Mouse (Mus musculus): ENCODE measurements around the gene Defb20. TPM values are rescaled to one million over a fixed set of nuclear protein-coding genes. Genes with fewer than 3 reads are reported as not detected.

Gene Defb20
- total RNA-seq, 1 experiment, result not detected

DNA sequence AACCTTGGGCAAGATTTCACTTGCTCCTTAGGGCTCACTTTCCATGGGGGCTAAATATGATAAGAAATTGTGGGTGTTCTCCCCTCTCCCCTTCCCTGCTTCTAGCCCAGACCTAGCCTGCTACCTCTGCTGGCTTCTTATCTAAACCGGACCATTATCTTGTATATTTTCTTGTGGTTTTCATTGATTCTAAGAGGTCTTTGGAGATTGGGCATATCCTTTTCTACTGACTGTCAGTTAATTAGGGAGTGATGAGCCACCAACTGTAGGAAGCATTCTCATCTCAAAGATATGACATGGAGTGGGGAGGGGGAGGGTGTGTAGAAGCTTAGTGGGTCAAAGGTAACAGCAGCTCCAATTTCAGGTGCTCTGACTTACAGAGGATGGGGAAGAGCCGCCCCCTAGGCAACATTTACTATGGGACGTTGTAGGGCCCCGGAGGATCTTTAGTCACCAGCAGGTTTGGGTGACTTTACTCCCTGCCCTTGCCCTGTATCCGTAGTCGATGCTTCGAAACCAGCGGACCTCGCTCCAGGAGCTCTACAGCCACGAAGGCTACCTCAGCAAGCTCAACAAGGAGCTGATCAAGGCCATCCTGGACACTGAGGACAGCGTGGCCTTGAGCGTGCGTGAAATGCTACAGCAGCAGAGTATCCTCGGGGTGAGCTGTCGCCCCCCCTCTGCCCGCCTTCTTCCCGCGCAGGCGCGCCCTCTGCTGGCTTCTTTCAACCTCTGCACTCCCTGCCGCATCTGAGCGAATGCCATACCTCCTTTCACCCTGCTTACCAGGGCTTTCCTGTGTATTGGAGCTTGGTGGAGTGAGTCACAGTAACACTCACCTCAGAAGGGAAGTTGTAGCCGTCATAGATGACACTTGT is 39.6 kb upstream of the Defb20 start:
- TF ChIP-seq CHD2 (IDR thresholded peaks at IDR 0.05; ENCODE audit: low read depth, low read length) (no peak), ZC3H11A (IDR thresholded peaks at IDR 0.05; ENCODE audit: borderline replicate concordance, low read depth, low read length) (0 out of 2 replicates have a peak, but pooled peaks have one; percentile 30)
- Histone ChIP-seq H3K4me3 (ENCODE audit: insufficient read depth in 1 of 2, low read depth in 1 of 2, low read length in 2 of 2, poor library complexity in 1 of 2, severe bottlenecking in 1 of 2) (peak overlapping the region; percentile 39 to 43; a peak in 3 of 4 replicates), H3K27ac (ENCODE audit: insufficient read depth, low read depth, low read length, poor library complexity, severe bottlenecking) (no peak overlapping the region), H3K36me3 (ENCODE audit: control insufficient read depth, insufficient read depth, low read length, poor library complexity, severe bottlenecking) (no peaks in the 10 kb centered on the region), H3K9ac (ENCODE audit: insufficient read depth, low read depth, low read length, poor library complexity, severe bottlenecking) (peak overlapping the region; percentile 59), H3K4me1 (ENCODE audit: control insufficient read depth in 2 of 2, insufficient read depth in 2 of 2, low read length in 2 of 2, poor library complexity in 1 of 2) (no peaks in the 10 kb centered on the region), H3K9me3 (ENCODE audit: control insufficient read depth, insufficient read depth, low read depth, low read length) (no peaks in the 10 kb centered on the region)
- DNase-seq (ENCODE audit: low read depth, low spot score), result peak; percentile 71
- in situ Hi-C loops (cut with MboI; ENCODE audit: low sequenced_read_pairs in 2 of 2, unreplicated experiment in 2 of 2), result no loop called here

DNA sequence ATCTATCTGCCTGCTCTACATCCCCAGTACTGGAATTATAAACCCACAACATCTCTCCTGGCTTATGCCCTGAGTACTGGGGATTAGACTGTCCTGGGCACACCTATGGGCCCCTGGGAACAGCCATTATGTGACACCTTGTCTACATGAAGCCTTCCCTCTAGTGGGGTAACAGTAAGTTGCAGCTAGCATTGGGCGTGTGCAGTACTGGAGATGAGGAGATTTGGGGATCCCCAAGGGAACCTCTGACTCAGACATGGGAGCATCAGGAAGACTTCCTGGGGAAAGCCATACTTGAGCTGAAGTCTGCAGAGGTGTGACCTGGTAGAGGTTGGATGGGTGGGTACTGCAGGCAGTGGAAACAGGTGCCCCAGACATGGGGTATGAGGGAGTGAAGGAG is 37.9 kb upstream of the Defb20 start:
- Histone ChIP-seq H3K9me3 (ENCODE audit: control insufficient read depth, insufficient read depth, low read depth, low read length) (no peaks in the 10 kb centered on the region), H3K36me3 (ENCODE audit: control insufficient read depth, insufficient read depth, low read length, poor library complexity, severe bottlenecking) (no peaks in the 10 kb centered on the region), H3K27ac (ENCODE audit: insufficient read depth, low read depth, low read length, poor library complexity, severe bottlenecking) (no peak overlapping the region), H3K9ac (ENCODE audit: insufficient read depth, low read depth, low read length, poor library complexity, severe bottlenecking) (no peak overlapping the region), H3K4me3 (ENCODE audit: insufficient read depth in 1 of 2, low read depth in 1 of 2, low read length in 2 of 2, poor library complexity in 1 of 2, severe bottlenecking in 1 of 2) (no peak overlapping the region), H3K4me1 (ENCODE audit: control insufficient read depth in 2 of 2, insufficient read depth in 2 of 2, low read length in 2 of 2, poor library complexity in 1 of 2) (no peaks in the 10 kb centered on the region)
- in situ Hi-C loops (cut with MboI; ENCODE audit: low sequenced_read_pairs in 2 of 2, unreplicated experiment in 2 of 2), result no loop called here
- TF ChIP-seq ZNF384 (IDR thresholded peaks at IDR 0.05; ENCODE audit: low read depth, low read length) (no peak), MAFK (IDR thresholded peaks at IDR 0.05; ENCODE audit: insufficient read depth, low read depth, low read length) (no peak), ZC3H11A (IDR thresholded peaks at IDR 0.05; ENCODE audit: borderline replicate concordance, low read depth, low read length) (no peak), CHD2 (IDR thresholded peaks at IDR 0.05; ENCODE audit: low read depth, low read length) (no peak), HCFC1 (IDR thresholded peaks at IDR 0.05; ENCODE audit: borderline replicate concordance, insufficient read depth, low read length) (no peak)
- DNase-seq (ENCODE audit: low read depth, low spot score), result no peak

DNA sequence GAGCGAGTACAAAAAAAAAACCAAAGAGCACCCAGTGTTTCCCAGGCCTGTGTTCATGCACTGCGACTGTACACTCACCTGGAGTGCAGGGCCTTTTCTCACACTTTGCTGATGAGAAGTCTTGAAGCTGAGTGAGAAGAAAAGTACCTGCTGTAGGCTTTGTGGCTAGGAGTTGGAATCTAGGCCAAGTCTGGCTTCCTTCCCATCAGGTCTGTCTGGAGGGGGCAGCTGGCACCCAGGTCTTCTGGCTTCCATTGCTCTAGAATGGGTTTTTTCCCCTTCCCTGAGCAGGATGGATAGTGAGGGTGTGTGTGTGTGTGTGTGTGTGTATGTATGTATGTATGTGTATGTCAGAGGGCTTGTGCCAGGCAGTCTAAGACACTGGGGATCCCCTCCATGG is 37.0 kb upstream of the Defb20 start:
- in situ Hi-C loops (cut with MboI; ENCODE audit: low sequenced_read_pairs in 2 of 2, unreplicated experiment in 2 of 2), result no loop called here

DNA sequence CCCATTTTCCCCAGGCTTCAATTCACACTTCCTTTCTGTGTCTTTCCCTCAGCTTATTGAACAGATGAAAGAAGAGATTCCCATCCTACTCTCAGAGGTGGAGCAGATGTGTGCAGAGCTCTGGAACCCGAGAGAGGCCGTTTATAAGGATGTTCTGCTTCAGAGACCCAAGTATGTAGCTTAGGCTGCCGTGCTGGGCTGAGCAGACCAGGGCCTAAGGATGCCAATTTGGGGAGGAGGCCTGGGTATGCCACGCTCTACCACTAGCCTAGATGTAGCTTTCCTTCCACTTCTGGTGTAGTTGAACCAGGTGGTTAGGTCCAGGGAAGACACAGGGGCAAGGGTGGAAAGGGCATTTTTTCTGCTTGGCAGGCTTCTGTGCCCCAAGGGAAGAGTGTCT is 34.5 kb upstream of the Defb20 start:
- H3K4me1 ChIP-seq (ENCODE audit: control insufficient read depth in 2 of 2, insufficient read depth in 2 of 2, low read length in 2 of 2, poor library complexity in 1 of 2), result peaks cover 0 to 1% of the 10 kb centered on the region in 2 experiments; a peak in 1 of 4 replicates
- no peak for TF ChIP-seq HCFC1 (IDR thresholded peaks at IDR 0.05; ENCODE audit: borderline replicate concordance, insufficient read depth, low read length)
- no peak for TF ChIP-seq MAFK (IDR thresholded peaks at IDR 0.05; ENCODE audit: insufficient read depth, low read depth, low read length)
- no peak overlapping the region for H3K4me3 ChIP-seq (ENCODE audit: insufficient read depth in 1 of 2, low read depth in 1 of 2, low read length in 2 of 2, poor library complexity in 1 of 2, severe bottlenecking in 1 of 2)
- no peak overlapping the region for H3K9ac ChIP-seq (ENCODE audit: insufficient read depth, low read depth, low read length, poor library complexity, severe bottlenecking)
- no peak overlapping the region for H3K27ac ChIP-seq (ENCODE audit: insufficient read depth, low read depth, low read length, poor library complexity, severe bottlenecking)
- no peak for DNase-seq (ENCODE audit: low read depth, low spot score)
- no peaks in the 10 kb centered on the region for H3K36me3 ChIP-seq (ENCODE audit: control insufficient read depth, insufficient read depth, low read length, poor library complexity, severe bottlenecking)
- H3K9me3 ChIP-seq (ENCODE audit: control insufficient read depth, insufficient read depth, low read depth, low read length), result no peaks in the 10 kb centered on the region
- in situ Hi-C loops (cut with MboI; ENCODE audit: low sequenced_read_pairs in 2 of 2, unreplicated experiment in 2 of 2), result no loop called here

More for the DNA sequence above, 37.0 kb upstream of the Defb20 start:
- Histone ChIP-seq H3K36me3 (ENCODE audit: control insufficient read depth, insufficient read depth, low read length, poor library complexity, severe bottlenecking) (no peaks in the 10 kb centered on the region), H3K27ac (ENCODE audit: insufficient read depth, low read depth, low read length, poor library complexity, severe bottlenecking) (no peak overlapping the region), H3K9ac (ENCODE audit: insufficient read depth, low read depth, low read length, poor library complexity, severe bottlenecking) (no peak overlapping the region), H3K4me1 (ENCODE audit: control insufficient read depth in 2 of 2, insufficient read depth in 2 of 2, low read length in 2 of 2, poor library complexity in 1 of 2) (no peaks in the 10 kb centered on the region), H3K4me3 (ENCODE audit: insufficient read depth in 1 of 2, low read depth in 1 of 2, low read length in 2 of 2, poor library complexity in 1 of 2, severe bottlenecking in 1 of 2) (no peak overlapping the region), H3K9me3 (ENCODE audit: control insufficient read depth, insufficient read depth, low read depth, low read length) (no peaks in the 10 kb centered on the region)
- DNase-seq (ENCODE audit: low read depth, low spot score), result no peak
- no peak for TF ChIP-seq MAFK (IDR thresholded peaks at IDR 0.05; ENCODE audit: insufficient read depth, low read depth, low read length)
- no peak for TF ChIP-seq ZNF384 (IDR thresholded peaks at IDR 0.05; ENCODE audit: low read depth, low read length)

DNA sequence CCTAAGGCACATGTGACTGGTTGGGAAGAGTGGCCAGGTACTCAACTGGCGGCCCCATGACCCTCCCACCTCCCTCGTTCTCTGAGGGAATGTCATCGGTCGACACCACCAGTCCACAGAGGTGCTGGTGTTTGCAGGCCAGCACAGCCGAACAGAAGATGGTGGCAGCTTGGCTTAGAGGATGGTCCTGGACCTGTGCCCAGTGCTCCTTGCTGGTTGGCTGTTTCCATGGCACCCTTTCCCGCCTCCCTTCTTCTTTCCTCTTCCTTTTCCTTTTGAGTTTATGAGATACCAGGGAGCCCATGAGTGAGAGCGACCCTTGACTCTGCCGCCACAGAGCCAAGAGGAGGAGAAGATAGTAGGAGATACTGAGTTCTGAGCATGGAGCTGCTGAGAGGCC is 33.6 kb upstream of the Defb20 start:
- Histone ChIP-seq H3K4me3 (ENCODE audit: insufficient read depth in 1 of 2, low read depth in 1 of 2, low read length in 2 of 2, poor library complexity in 1 of 2, severe bottlenecking in 1 of 2) (no peak overlapping the region), H3K27ac (ENCODE audit: insufficient read depth, low read depth, low read length, poor library complexity, severe bottlenecking) (no peak overlapping the region), H3K9ac (ENCODE audit: insufficient read depth, low read depth, low read length, poor library complexity, severe bottlenecking) (no peak overlapping the region), H3K9me3 (ENCODE audit: control insufficient read depth, insufficient read depth, low read depth, low read length) (no peaks in the 10 kb centered on the region), H3K4me1 (ENCODE audit: control insufficient read depth in 2 of 2, insufficient read depth in 2 of 2, low read length in 2 of 2, poor library complexity in 1 of 2) (peaks cover 0 to 4% of the 10 kb centered on the region in 2 experiments; a peak in 1 of 4 replicates), H3K36me3 (ENCODE audit: control insufficient read depth, insufficient read depth, low read length, poor library complexity, severe bottlenecking) (no peaks in the 10 kb centered on the region)
- in situ Hi-C loops (cut with MboI; ENCODE audit: low sequenced_read_pairs in 2 of 2, unreplicated experiment in 2 of 2), result no loop called here
- DNase-seq (ENCODE audit: low read depth, low spot score), result no peak
- TF ChIP-seq HCFC1 (IDR thresholded peaks at IDR 0.05; ENCODE audit: borderline replicate concordance, insufficient read depth, low read length) (no peak), CHD2 (IDR thresholded peaks at IDR 0.05; ENCODE audit: low read depth, low read length) (no peak), ZNF384 (IDR thresholded peaks at IDR 0.05; ENCODE audit: low read depth, low read length) (no peak)

Data from ES-E14 (cell line).